Mouse (Mus musculus) duodenum, adult 2 months (tissue): ENCODE measurements around the gene Kmt5c. TPM values are rescaled to one million over a fixed set of nuclear protein-coding genes. Genes with fewer than 3 reads are reported as not detected.

Experiments used
- polyA plus RNA-seq: library from polyadenylated mRNA; depleted of rRNA; stranded (reverse); fragments of >200 nt; gene quantifications from 2 replicates; pipeline ENCODE4 v1.2.3, GENCODE M21; 2012; ENCODE audit warnings: low replicate concordance; rRNA removed

Gene Kmt5c
- 208 and 341 TPM in 2 replicates for polyA plus RNA-seq

DNA sequence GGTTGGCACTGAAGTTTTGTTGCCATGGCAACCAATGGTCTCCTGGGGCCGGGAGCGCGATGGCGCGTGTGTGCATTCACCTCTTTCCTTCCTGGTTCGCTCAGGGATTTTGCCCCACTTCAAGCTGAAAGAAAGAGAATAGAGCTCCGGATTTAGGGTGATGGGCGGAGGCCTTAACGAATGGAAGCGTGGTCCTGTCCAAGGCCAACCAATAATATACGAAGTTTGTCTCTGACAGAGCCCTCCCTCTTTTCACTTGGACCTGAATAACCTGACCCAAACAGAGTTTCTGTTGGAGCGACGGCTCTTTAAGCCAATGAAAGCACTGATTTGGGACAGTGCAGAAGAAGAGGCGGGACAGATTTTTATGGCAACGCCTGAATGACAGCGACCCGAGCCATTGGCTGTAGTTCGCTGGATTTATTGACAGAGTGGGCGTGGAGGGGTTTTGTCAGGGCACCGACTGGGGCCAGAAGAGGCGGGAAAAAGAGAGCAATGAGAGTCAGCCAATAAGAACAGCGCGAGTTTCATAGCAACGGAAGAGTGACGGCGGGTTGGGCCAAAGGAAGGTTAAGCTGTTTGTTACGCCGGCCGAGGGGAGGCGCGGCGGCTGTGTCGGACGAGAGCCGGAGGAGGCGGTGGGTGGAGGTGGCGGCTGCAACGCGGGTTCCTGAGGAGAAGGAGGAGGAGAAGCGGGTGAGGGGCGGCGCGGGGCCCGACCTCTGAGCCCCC, at the start of gene Kmt5c:
Kmt5c (plus strand) TSS at position 572 of the 732 bp plus-strand sequence.

DNA sequence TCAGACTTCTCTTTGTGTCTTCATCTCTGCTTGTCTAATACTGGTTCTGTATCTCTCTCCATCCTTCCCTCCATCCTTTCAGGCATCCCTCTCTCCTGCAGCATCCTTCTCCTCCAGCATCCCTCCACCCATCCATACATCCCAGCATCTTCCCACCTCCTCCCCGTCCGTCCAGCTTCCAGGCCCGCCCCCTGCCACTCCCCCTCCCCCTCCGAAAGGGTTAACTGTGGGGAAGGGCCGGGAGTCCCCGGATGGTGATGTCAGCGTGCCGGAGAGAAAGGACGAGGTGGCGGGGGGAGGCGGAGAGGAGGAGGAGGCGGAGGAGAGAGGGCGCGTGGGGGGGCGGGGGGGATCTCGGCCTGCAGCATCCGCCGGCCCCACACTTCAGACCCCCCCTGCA, 49.5 kb upstream of the Kmt5c start, which contains the start of gene Brsk1:
Brsk1 (plus strand) TSS at position 218 of the 400 bp plus-strand sequence.

DNA sequence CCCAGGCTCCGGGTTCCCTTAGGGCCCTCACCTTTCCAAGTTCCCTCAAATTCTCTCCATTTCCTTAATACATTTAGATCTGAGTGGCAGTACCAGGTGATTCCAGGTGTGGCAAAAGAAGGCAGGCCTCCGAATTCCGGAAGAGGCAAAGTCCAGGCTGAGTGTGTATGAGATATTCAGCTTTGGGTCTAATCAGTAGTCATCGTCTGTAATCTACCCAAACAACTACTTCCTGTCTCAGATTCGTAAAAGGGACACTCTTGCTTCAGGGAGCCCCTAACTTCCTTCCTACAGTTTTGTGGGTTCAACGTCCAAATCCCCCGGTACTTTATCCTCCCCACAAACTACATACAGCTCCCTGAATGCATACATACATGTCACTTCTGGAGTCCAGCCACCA, 14.7 kb upstream of the Kmt5c start, which contains the start of gene Tmem150b:
Tmem150b (minus strand) TSS at position 81 of the 400 bp plus-strand sequence.

DNA sequence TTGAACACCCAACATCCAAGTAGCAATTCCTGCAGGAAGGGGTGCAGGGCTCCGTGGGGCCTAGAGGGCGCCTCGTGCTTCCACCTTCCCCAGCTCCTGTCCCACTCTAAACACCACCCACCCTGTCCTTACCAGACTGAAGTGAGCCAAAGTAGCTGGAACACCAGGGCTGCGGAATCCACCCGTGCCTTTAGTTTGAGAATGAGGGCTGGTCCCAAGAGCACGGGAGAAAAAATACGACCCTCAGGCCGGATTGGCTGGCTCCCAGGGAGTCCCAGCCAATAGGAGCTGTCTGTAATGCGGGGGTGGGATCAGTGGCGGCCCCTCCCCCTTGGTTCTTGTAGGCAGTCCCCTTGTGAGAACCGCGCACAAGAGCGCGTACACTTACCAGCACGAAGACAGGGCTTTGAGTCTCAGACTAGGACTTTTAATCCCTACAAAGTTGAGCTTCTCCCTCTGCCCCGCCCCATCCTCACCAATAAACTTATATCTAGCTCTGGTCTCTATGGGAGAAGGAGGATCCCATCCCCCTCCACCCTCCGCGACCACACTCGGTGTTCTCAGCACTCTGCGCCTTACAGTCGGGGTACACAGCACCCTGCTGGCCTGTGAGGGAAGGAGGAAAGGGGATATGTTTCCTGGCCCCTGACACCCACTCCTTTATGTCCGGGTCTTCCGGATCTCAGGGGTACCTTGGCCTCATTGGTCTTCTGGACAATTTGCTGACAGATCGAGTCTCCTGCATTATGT, 13.1 kb downstream of the Kmt5c start, which contains the start of gene Cox6b2:
Cox6b2 (minus strand) TSS at position 274 of the 750 bp plus-strand sequence.

DNA sequence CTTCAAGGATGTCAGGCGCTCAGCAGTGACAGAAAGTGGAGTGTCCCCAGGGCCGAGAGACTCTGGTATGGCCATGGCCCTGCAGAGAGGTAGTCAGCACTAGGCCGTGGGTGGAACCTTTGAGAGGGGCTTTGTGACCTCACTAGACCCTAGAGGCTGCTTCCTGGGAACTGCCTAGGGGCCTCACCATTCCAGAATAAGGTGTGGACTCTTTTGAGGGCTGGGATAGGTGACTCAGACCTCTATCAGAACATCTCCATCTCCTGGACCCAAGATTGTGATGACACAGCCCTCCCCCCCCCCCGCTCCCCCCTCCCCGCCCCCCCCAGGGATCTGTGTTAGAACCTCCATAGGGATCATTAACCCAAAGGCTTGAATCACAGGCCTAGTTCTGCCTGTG, 31.3 kb downstream of the Kmt5c start, which contains the start of gene Fam71e2:
Fam71e2 (minus strand) TSS at position 101 of the 400 bp plus-strand sequence.

DNA sequence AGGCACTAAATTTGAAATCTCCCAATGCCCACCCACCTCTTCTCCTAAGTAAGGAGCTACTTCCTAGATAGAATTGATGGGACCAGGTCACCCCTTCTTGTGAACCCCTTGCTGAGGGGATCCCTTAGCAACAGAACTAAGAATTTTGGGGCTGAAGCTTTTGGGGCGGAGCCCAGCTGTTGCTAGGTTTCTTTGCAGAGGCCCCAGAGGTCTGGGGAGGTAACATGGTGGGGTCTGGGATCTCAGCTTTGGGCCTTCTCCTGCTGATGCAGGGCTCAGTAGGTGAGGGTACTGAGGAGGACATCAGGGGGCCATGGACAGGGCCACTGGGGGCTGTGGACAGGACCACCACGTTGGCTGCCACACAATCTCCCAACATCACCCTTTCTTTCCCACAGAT, 42.8 kb downstream of the Kmt5c start, which contains the start of the genes Il11 and Tmem190:
Il11 (minus strand) TSS at position 101 of the 400 bp plus-strand sequence.
Tmem190 (plus strand) TSS at position 179 of the 400 bp plus-strand sequence.

DNA sequence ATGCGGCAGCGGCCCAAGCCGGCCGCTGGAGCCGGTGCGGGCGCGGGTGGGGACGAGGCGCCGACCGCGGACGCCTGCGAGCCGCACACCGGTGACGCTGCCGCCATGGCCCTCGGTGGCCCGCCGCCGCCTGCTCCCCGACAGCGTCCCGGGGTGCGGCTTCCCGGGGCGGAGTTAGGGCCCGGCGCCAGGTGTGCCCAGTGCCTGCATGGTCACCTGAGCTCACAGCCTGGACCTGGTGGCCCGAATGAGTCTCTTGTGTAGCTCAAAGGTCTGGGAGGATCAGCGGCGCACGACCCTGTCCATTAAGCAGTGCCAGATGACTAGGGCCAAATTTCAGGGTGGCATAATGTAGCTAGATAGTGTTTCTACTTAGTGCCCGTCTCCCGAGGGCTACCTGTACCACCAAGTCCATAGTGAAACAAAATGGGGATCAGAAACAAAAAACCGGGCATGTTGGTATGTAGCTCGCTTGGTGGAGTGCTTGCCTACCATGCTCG, 49.6 kb downstream of the Kmt5c start, which contains the start of gene Tmem238:
Tmem238 (minus strand) TSS at position 221 of the 500 bp plus-strand sequence.

DNA sequence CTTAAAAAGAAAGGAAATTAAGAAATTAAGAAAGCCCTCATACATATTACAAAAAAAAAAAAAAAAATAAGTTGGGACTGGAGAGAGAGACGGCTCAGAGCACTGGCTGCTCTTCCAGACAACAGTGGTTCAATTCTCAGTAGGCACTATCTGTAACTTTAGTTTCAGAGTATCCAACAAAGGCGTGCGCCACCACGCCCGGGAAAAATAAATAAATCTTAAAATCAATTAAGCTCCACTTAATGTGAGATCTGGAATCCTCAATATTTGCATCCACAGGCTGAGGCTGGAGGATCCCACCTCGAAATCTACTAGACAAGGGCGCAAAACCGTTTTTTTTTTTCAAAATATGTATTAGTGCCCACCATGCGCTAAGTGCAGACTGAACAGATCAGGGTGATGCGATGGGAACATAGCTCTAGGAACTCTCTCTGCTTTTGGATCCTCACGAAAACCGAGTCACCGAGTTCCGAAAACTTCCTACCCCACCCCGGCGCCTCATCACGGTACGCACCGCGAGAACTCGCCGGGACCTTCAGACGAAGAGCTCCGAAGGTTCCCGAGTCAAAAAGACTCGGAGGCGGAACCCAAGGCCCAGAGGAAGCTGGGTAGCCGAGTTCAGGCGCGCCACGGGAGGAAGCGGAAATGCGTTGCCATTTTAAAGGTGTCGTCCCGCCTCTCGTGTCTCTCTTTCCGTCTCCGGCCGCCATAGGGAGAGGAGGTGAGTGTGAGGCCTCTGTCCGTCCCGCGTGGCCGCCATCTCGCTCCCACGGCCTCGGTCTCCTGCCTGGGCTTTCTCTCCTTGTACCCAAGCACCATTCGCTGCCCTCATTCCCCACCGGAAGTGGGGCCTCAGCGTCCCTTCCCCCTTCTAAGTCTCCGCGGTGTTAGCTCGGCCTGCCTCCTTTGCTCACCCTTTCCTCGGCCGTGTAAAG, 52.6 kb downstream of the Kmt5c start, which contains the start of gene Rpl28:
Rpl28 (plus strand) TSS at position 597 of the 935 bp plus-strand sequence.

Other genes with a start within 250 kb of the Kmt5c start
- 66.8 and 106 TPM in 2 replicates for gene Ppp1r12c, start 238.4 kb upstream of the Kmt5c start, polyA plus RNA-seq
- gene Tnnt1, start 223.7 kb upstream of the Kmt5c start, polyA plus RNA-seq, result 0.16 and 0.62 TPM in 2 replicates
- 1.9 and 2.2 TPM in 2 replicates for gene Tnni3, start 215.9 kb upstream of the Kmt5c start, polyA plus RNA-seq
- 1.6 and 2.1 TPM in 2 replicates for gene Dnaaf3, start 207.7 kb upstream of the Kmt5c start, polyA plus RNA-seq
- gene Syt5, start 192.6 kb upstream of the Kmt5c start, polyA plus RNA-seq, result 4.5 and 5.8 TPM in 2 replicates
- 37.2 and 75.8 TPM in 2 replicates for gene Ptprh, start 136.1 kb upstream of the Kmt5c start, polyA plus RNA-seq
- 185 and 471 TPM in 2 replicates for gene Tmem86b, start 108.7 kb upstream of the Kmt5c start, polyA plus RNA-seq
- 104 and 147 TPM in 2 replicates for gene Ppp6r1, start 81.1 kb upstream of the Kmt5c start, polyA plus RNA-seq
- 31.7 and 34.2 TPM in 2 replicates for gene Hspbp1, start 55.0 kb upstream of the Kmt5c start, polyA plus RNA-seq
- 2.1 and 3.8 TPM in 2 replicates for gene Brsk1, start 49.5 kb upstream of the Kmt5c start, polyA plus RNA-seq
- gene Tmem150b, start 14.9 kb upstream of the Kmt5c start, polyA plus RNA-seq, result 44.7 and 105 TPM in 2 replicates
- gene Cox6b2, start 13.0 kb downstream of the Kmt5c start, polyA plus RNA-seq, result 8.1 and 47.7 TPM in 2 replicates
- gene Fam71e2, start 31.2 kb downstream of the Kmt5c start, polyA plus RNA-seq, result not detected in 2 replicates
- 0.21 and 0.53 TPM in 2 replicates for gene Il11, start 42.7 kb downstream of the Kmt5c start, polyA plus RNA-seq
- not detected in 2 replicates for gene Tmem190, start 42.8 kb downstream of the Kmt5c start, polyA plus RNA-seq
- gene Tmem238, start 49.5 kb downstream of the Kmt5c start, polyA plus RNA-seq, result 245 and 842 TPM in 2 replicates
- 347 and 393 TPM in 2 replicates for gene Rpl28, start 52.8 kb downstream of the Kmt5c start, polyA plus RNA-seq
- gene Ube2s, start 72.5 kb downstream of the Kmt5c start, polyA plus RNA-seq, result 184 and 256 TPM in 2 replicates
- gene Shisa7, start 104.6 kb downstream of the Kmt5c start, polyA plus RNA-seq, result 0.19 and 3.1 TPM in 2 replicates
- gene Isoc2b, start 130.1 kb downstream of the Kmt5c start, polyA plus RNA-seq, result 31.8 and 33.1 TPM in 2 replicates
- 34.1 and 38.8 TPM in 2 replicates for gene Isoc2a, start 137.0 kb downstream of the Kmt5c start, polyA plus RNA-seq
- not detected in 2 replicates for gene Gm36210, start 166.4 kb downstream of the Kmt5c start, polyA plus RNA-seq
- gene Zfp628, start 175.1 kb downstream of the Kmt5c start, polyA plus RNA-seq, result 26.2 and 34.2 TPM in 2 replicates
- gene Nat14, start 181.9 kb downstream of the Kmt5c start, polyA plus RNA-seq, result 8.4 and 8.7 TPM in 2 replicates
- 2.7 and 4.6 TPM in 2 replicates for gene Ssc5d, start 185.7 kb downstream of the Kmt5c start, polyA plus RNA-seq
- not detected in 2 replicates for gene Sbk2, start 224.3 kb downstream of the Kmt5c start, polyA plus RNA-seq
- gene Sbk3, start 231.1 kb downstream of the Kmt5c start, polyA plus RNA-seq, result 0.02 TPM in 1 of 2 replicates, not detected in the other